In the genomic region with DNA sequence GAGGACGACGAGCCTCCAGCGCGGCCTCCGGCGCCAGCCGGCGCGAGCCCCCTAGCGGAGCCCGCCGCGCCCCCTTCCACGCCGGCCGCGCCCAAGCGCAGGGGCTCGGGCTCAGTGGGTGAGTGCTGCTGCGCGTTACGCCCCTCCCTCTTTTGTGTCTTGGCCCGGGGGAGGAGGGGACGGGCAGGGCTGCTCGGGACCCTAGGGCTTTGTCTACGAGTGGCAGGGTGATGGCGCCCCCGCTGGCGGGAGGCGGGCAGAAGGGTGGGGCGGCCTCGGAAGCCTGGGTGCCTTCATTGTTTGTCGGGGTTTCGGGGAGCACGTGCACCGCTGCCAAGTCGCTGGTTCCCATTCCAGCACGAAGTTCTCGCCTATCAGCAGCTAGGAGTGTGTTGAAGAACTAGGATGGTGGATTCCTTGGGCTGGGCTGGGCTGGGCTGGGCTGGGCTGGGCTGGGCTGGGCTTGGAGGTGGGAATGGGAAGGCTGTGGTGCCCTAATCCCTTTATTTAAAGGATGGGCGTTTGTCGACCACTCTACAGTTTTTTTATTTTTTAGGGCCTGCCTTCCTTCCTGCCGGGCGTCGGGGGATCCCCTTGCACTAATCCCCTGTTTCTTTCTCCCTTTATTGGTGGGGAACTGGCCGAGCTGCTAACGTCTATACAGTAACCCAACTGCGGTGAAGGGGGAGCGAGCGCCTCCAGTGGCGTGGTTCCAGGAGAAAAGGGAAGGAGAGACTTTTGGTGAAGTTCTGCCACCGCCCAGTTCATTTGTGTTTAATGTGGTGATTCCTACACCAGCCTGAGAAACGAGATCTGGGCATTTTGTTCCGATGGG, we compare ENCODE assay signal across 8 mouse cellular contexts. TPM values are rescaled to one million over a fixed set of nuclear protein-coding genes. Genes with fewer than 3 reads are reported as not detected.
DNase-seq lines count a peak whose midpoint lies in the region; ATAC-seq and TF ChIP-seq lines count a peak whose summit lies in the region.

No protein-coding gene starts in this region.

- TF ChIP-seq CTCF in E14TG2a.4 (conservative IDR thresholded peaks at IDR 0.05; ENCODE audit: low read length), result peak; percentile 45
- peak; percentile 73 for TF ChIP-seq CTCF in heart, postnatal 0 days (IDR thresholded peaks at IDR 0.05; ENCODE audit: low read depth)

- H3K9me3 ChIP-seq in E14TG2a.4 (ENCODE audit: low read length), result no peaks in the 10 kb centered on the region
- H3K9me3 ChIP-seq in forebrain, embryonic 12.5 days, result no peaks in the 10 kb centered on the region
- H3K9me3 ChIP-seq in heart, postnatal 0 days (replicated peaks; ENCODE audit: control insufficient read depth, low read length), result no peaks in the 10 kb centered on the region
- H3K9me3 ChIP-seq in liver, embryonic 15.5 days (replicated peaks), result no peaks in the 10 kb centered on the region
- no peaks in the 10 kb centered on the region for H3K9me3 ChIP-seq in neural tube, embryonic 11.5 days (ENCODE audit: control insufficient read depth, low read length)
- no peaks in the 10 kb centered on the region for H3K9me3 ChIP-seq in stomach, embryonic 16.5 days (replicated peaks; ENCODE audit: control insufficient read depth, low read length)

- H3K27me3 ChIP-seq in E14TG2a.4 (ENCODE audit: insufficient read depth, low read length), result no peaks in the 10 kb centered on the region
- no peaks in the 10 kb centered on the region for H3K27me3 ChIP-seq in forebrain, embryonic 12.5 days
- H3K27me3 ChIP-seq in heart, postnatal 0 days (ENCODE audit: control insufficient read depth, insufficient read depth, low read length), result no peaks in the 10 kb centered on the region
- H3K27me3 ChIP-seq in liver, embryonic 15.5 days, result no peaks in the 10 kb centered on the region
- H3K27me3 ChIP-seq in neural tube, embryonic 11.5 days (ENCODE audit: control insufficient read depth, insufficient read depth, low read length), result no peaks in the 10 kb centered on the region
- no peaks in the 10 kb centered on the region for H3K27me3 ChIP-seq in stomach, embryonic 16.5 days (ENCODE audit: control insufficient read depth, insufficient read depth, low read length)

- peak overlapping the region; percentile 97 for H3K9ac ChIP-seq in forebrain, embryonic 12.5 days
- H3K9ac ChIP-seq in heart, postnatal 0 days (replicated peaks; ENCODE audit: low read depth, low read length), result peak overlapping the region; percentile 98
- H3K9ac ChIP-seq in liver, embryonic 15.5 days, result peak overlapping the region; percentile 88
- H3K9ac ChIP-seq in neural tube, embryonic 11.5 days (ENCODE audit: low read length), result peak overlapping the region; percentile 94
- H3K9ac ChIP-seq in stomach, embryonic 16.5 days (ENCODE audit: low read length), result peak overlapping the region; percentile 97

- peak overlapping the region; percentile 98 for H3K4me3 ChIP-seq in E14TG2a.4 (replicated peaks; ENCODE audit: low read length)
- H3K4me3 ChIP-seq in forebrain, embryonic 12.5 days (replicated peaks), result peak overlapping the region; percentile 97
- peak overlapping the region; percentile 100 for H3K4me3 ChIP-seq in heart, postnatal 0 days (ENCODE audit: low read depth, low read length)
- H3K4me3 ChIP-seq in liver, embryonic 15.5 days (replicated peaks), result peak overlapping the region; percentile 96
- H3K4me3 ChIP-seq in neural tube, embryonic 11.5 days (ENCODE audit: low read depth, low read length), result peak overlapping the region; percentile 97
- peak overlapping the region; percentile 97 for H3K4me3 ChIP-seq in stomach, embryonic 16.5 days (replicated peaks; ENCODE audit: low read length)

- WGBS in forebrain, embryonic 12.5 days, result under 1% methylated on average over 53 of the region's 53 CpGs
- WGBS in heart, postnatal 0 days, result under 1% methylated on average over 40 of the region's 53 CpGs
- whole genome bisulfite sequencing in liver, embryonic 15.5 days (ENCODE audit: insufficient replicate concordance), result under 1% methylated on average over 53 of the region's 53 CpGs
- WGBS in neural tube, embryonic 11.5 days, result 1% methylated on average over 43 of the region's 53 CpGs
- under 1% methylated on average over 52 of the region's 53 CpGs for WGBS in stomach, embryonic 16.5 days

- no peak for TF ChIP-seq EP300 in heart, postnatal 0 days (IDR thresholded peaks at IDR 0.05; ENCODE audit: low read depth)

- peak; percentile 93 for ATAC-seq in forebrain, embryonic 12.5 days (ENCODE audit: low FRiP score)
- peak; percentile 78 for ATAC-seq in heart, postnatal 0 days (ENCODE audit: insufficient read depth, low read depth)
- ATAC-seq in liver, embryonic 15.5 days (ENCODE audit: insufficient read depth), result peak; percentile 37
- ATAC-seq in neural tube, embryonic 11.5 days (ENCODE audit: insufficient read depth, low FRiP score, low TSS enrichment), result peak; percentile 93
- ATAC-seq in stomach, embryonic 16.5 days (ENCODE audit: insufficient read depth, low FRiP score), result peak; percentile 78

- H3K27ac ChIP-seq in forebrain, embryonic 12.5 days, result peak overlapping the region; percentile 99
- H3K27ac ChIP-seq in heart, postnatal 0 days (ENCODE audit: low read depth), result peak overlapping the region; percentile 99
- H3K27ac ChIP-seq in liver, embryonic 15.5 days (replicated peaks), result peak overlapping the region; percentile 98
- peak overlapping the region; percentile 94 for H3K27ac ChIP-seq in neural tube, embryonic 11.5 days (ENCODE audit: low read depth, low read length)
- peak overlapping the region; percentile 99 for H3K27ac ChIP-seq in stomach, embryonic 16.5 days (ENCODE audit: low read length)

- H3K4me1 ChIP-seq in E14TG2a.4 (replicated peaks; ENCODE audit: low read depth, low read length), result peaks cover 57% of the 10 kb centered on the region
- H3K4me1 ChIP-seq in forebrain, embryonic 12.5 days, result peaks cover 16% of the 10 kb centered on the region
- H3K4me1 ChIP-seq in heart, postnatal 0 days (ENCODE audit: control insufficient read depth, insufficient read depth), result peaks cover 19% of the 10 kb centered on the region
- peaks cover 12% of the 10 kb centered on the region for H3K4me1 ChIP-seq in liver, embryonic 15.5 days (replicated peaks)
- no peaks in the 10 kb centered on the region for H3K4me1 ChIP-seq in neural tube, embryonic 11.5 days (ENCODE audit: control insufficient read depth, insufficient read depth, low read length)
- 0 out of 2 replicates have a peak, but pooled peaks cover 9% of the 10 kb centered on the region for H3K4me1 ChIP-seq in stomach, embryonic 16.5 days (ENCODE audit: control insufficient read depth, insufficient read depth, low read length)

- peak overlapping the region; percentile 57 for H3K4me2 ChIP-seq in forebrain, embryonic 12.5 days
- peak overlapping the region; percentile 67 for H3K4me2 ChIP-seq in heart, postnatal 0 days (ENCODE audit: low read depth, low read length)
- peak overlapping the region; percentile 97 for H3K4me2 ChIP-seq in liver, embryonic 15.5 days
- peak overlapping the region; percentile 48 for H3K4me2 ChIP-seq in neural tube, embryonic 11.5 days (ENCODE audit: low read depth)
- peak overlapping the region; percentile 73 for H3K4me2 ChIP-seq in stomach, embryonic 16.5 days (ENCODE audit: low read depth, low read length)

- H3K36me3 ChIP-seq in E14TG2a.4 (ENCODE audit: insufficient read depth, low read length), result peaks cover 36% of the 10 kb centered on the region
- H3K36me3 ChIP-seq in forebrain, embryonic 12.5 days (replicated peaks), result no peaks in the 10 kb centered on the region
- H3K36me3 ChIP-seq in heart, postnatal 0 days (replicated peaks; ENCODE audit: control insufficient read depth, insufficient read depth, low read length), result no peaks in the 10 kb centered on the region
- H3K36me3 ChIP-seq in liver, embryonic 15.5 days (replicated peaks), result 0 out of 2 replicates have a peak, but pooled peaks cover 3% of the 10 kb centered on the region
- H3K36me3 ChIP-seq in neural tube, embryonic 11.5 days (ENCODE audit: control insufficient read depth, insufficient read depth, low read length), result no peaks in the 10 kb centered on the region
- no peaks in the 10 kb centered on the region for H3K36me3 ChIP-seq in stomach, embryonic 16.5 days (ENCODE audit: control insufficient read depth, insufficient read depth, low read length)

- peak; percentile 75 for DNase-seq in c-Kit-positive CD71-positive TER-119-negative erythroid progenitor cells, embryonic 14.5 days (ENCODE audit: low read depth)
- DNase-seq in heart, postnatal 0 days (ENCODE audit: low spot score), result peak; percentile 96
- peak; percentile 81 to 89 for DNase-seq in kidney, postnatal 36 days
- peak; percentile 94 for DNase-seq in neural tube, embryonic 11.5 days (ENCODE audit: low spot score)

RNA-seq across cellular contexts. Expression of a gene that starts 1.0 kb away (rescaled TPM):
- 103 and 104 TPM in 2 replicates for polyA plus RNA-seq in forebrain, embryonic 12.5 days (2016; fragmentation: Nextera tagmentation; extraction: Ambion mirVana)
- 149 and 154 TPM in 2 replicates for total RNA-seq in heart, postnatal 0 days (2014; rRNA removed; ENCODE audit: low replicate concordance)
- polyA plus RNA-seq in heart, postnatal 0 days (2015; fragmentation: Nextera tagmentation; extraction: Ambion mirVana), result 48.0 and 48.9 TPM in 2 replicates
- 11.7 and 12.0 TPM in 2 replicates for polyA plus RNA-seq in liver, embryonic 15.5 days (2015; fragmentation: Nextera tagmentation; extraction: Ambion mirVana)
- 76.8 and 84.7 TPM in 2 replicates for polyA plus RNA-seq in neural tube, embryonic 11.5 days (2014; fragmentation: Nextera tagmentation; extraction: Ambion mirVana)
- polyA plus RNA-seq in stomach, embryonic 16.5 days (2015; fragmentation: Nextera tagmentation; extraction: Ambion mirVana), result 36.6 and 51.7 TPM in 2 replicates

Comparison
In these comparisons a context has a peak if more than half of its experiments do, and no peak if none do; other contexts are left out.
1. Peak in every context shown above with its lines: DNase-seq, ATAC-seq, H3K4me3 ChIP-seq and H3K27ac ChIP-seq.
2. ATAC-seq: peak in every context shown above with its lines; median percentile 93 in forebrain, embryonic 12.5 days; 93 in neural tube, embryonic 11.5 days; 78 in heart, postnatal 0 days; 78 in stomach, embryonic 16.5 days; 37 in liver, embryonic 15.5 days.